Mouse (Mus musculus) Patski (cell line): ENCODE measurements around the gene Igfbp7. TPM values are rescaled to one million over a fixed set of nuclear protein-coding genes. Genes with fewer than 3 reads are reported as not detected.

ENCODE experiments used
- ATAC-seq: fragments of 100-300 bp; one replicate; pipeline ENCODE4 v1.8.0; 2021
- CTCF ChIA-PET: fragments of 350-600 bp; sonication (Branson Sonifier 250); formaldehyde crosslinking; loops from one replicate; lab custom pipeline; 2022; ENCODE audit warnings: inconsistent platforms; lab: Charles Lee
- POLR2A ChIA-PET: fragments of 350-600 bp; sonication (Branson Sonifier 250); formaldehyde crosslinking; loops from one replicate; lab custom pipeline; 2022; ENCODE audit warnings: antibody characterized with exemption, inconsistent platforms; lab: Charles Lee
- DNase-seq: peaks from one replicate; pipeline ENCODE4 v3.0.0-alpha.2; 2011; ENCODE audit warnings: low read depth, low spot score
- H3K27me3 ChIP-seq: fragments of 371-371 bp; one replicate; pipeline ENCODE4 v1.5.1; 2021
- CTCF ChIP-seq: fragments of 100-300 bp; IDR thresholded peaks from one replicate; pipeline ENCODE4 v1.5.1; 2021
- in situ Hi-C: fragments of 300-500 bp; cut with MboI; formaldehyde crosslinking; loops from 3 replicates; pipeline ENCODE4 v1.11.1; 2018; ENCODE audit warnings: low pct_unique_long_range_greater_than_20kb, mixed read lengths
- polyA plus RNA-seq: library from polyadenylated mRNA; unstranded; gene quantifications from one replicate; pipeline ENCODE4 v1.2.3, GENCODE M21; 2021

The Igfbp7 gene
- polyA plus RNA-seq, 1 experiment from 2014 or later = 1,229 TPM

DNA sequence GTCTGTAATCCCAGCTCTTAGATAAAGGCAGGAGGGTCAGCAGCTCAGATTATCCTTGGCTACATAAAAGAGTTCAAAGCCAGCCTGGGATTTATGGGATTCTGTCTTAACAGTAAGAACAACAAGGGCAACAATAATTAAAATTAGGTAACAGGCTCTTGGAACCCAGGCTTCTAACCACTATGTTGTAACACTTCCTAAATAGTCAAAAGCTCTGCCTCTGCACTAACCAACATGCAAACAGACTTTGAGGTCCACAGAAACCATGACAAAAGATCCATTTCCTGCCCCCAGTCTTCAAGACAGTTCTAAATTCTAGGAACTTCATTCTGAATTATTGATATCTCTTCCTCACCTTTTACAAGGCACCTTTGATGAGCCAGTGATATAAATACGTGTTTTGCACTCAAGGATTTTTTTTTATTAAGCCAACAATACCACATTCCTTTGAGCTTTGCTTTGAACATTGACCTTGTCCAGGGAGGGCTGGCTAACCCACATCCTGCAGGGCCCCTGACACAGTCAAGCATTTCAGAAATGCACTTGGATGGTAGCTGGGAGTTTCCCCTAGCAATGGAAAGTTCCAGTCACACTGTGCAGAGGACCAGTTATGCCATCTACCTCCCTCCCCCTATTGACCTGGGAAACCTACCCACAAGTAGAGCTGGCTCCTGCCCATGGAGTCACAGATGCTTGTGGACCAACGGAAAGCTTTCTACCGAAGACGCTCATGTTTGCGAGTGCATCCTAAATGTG is 23.9 kb downstream of the Igfbp7 start:
- H3K27me3 ChIP-seq = no peaks in the 10 kb centered on the region
- ChIA-PET POLR2A (interaction anchor here (1.1 to 2.3 kb wide), 5 partner anchors 11 to 26 kb away, joined by 3 to 11 read pairs (median 7); no protein-coding TSS in a partner anchor), CTCF (interaction anchor here (0.7 to 9.7 kb wide), 7 partner anchors 13 to 38 kb away, joined by 3 to 94 read pairs (median 12); partner anchors contain the start of gene Igfbp7)
- in situ Hi-C loops = no loop called here
- ATAC-seq (peak; percentile 75), DNase-seq (peak; percentile 98)
- no peak for TF ChIP-seq CTCF

DNA sequence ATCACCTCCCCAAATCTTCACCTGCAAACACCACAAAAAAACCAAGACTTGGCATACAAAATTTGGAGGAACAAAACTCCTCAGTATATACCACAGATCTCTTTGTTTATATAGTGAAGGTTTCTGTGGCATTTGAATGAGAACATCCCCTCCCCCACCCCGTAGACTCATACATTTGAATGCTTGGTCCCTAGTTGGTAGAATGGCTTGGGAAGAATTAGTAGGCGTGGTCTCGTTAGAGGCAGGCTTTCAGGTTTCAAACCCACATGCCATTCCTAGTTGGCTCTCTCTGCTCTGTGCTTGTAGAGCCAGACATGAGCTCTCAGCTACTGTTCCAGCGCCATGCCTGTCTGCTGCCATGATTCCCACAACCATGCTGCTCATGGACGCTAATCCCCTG is 26.2 kb downstream of the Igfbp7 start:
- DNase-seq = no peak
- in situ Hi-C loops = no loop called here
- TF ChIP-seq CTCF = no peak
- ChIA-PET POLR2A (interaction anchor here (0.6 to 2.2 kb wide), 2 partner anchors 9 to 24 kb away, joined by 3 to 11 read pairs; no protein-coding TSS in a partner anchor), CTCF (interaction anchor here (1.3 to 9.7 kb wide), 5 partner anchors 13 to 33 kb away, joined by 5 to 94 read pairs (median 7); no protein-coding TSS in a partner anchor)
- no peak for ATAC-seq
- no peaks in the 10 kb centered on the region for H3K27me3 ChIP-seq

GRCm38 (mm10) chr5:77381283-77381682 is 26.6 kb downstream of the Igfbp7 start:
- no peak for DNase-seq
- peak; percentile 22 for TF ChIP-seq CTCF
- in situ Hi-C loops = no loop called here
- ChIA-PET POLR2A (interaction anchor here (0.6 to 2.2 kb wide), 2 partner anchors 8 to 24 kb away, joined by 3 to 11 read pairs; no protein-coding TSS in a partner anchor), CTCF (interaction anchor here (1.9 to 9.7 kb wide), 3 partner anchors 13 to 31 kb away, joined by 5 to 94 read pairs (median 7); no protein-coding TSS in a partner anchor)
- no peaks in the 10 kb centered on the region for H3K27me3 ChIP-seq
- ATAC-seq = no peak

DNA sequence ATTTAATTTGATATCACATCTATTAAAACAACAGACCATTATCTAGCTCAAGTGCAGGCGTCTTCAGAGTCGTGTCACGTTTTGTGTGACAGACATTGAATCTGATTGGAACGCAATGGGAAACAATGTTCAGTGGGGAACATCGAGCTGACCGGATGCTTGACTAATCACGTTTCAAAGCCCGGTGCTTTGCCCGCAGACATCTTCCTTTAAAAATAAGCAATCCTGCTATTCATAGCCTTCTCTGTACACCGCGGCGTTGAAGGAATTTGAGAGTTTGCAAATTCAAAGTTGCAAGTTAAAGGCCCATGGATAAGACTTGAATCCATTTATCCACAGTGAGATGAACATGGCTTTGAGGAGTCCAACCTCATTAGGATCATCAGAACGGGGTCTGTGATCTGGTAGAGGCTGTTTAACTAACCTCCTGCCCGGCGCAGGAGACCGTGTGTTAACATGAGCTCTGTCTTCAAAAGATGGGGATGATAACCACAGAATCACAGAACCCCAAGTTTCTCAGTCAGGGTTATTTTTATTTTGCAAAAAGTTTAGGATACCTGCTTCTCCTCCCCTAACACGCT is 27.4 kb downstream of the Igfbp7 start:
- ChIA-PET POLR2A (interaction anchor here (0.6 to 2.9 kb wide), 7 partner anchors 10 to 71 kb away, joined by 3 to 11 read pairs (median 8); partner anchors contain the start of genes Noa1 and Polr2b), CTCF (interaction anchor here (2.0 to 9.7 kb wide), 3 partner anchors 12 to 30 kb away, joined by 5 to 94 read pairs (median 10); no protein-coding TSS in a partner anchor)
- in situ Hi-C loops = no loop called here
- DNase-seq (no peak), ATAC-seq (no peak)
- TF ChIP-seq CTCF = no peak
- H3K27me3 ChIP-seq = no peaks in the 10 kb centered on the region

DNA sequence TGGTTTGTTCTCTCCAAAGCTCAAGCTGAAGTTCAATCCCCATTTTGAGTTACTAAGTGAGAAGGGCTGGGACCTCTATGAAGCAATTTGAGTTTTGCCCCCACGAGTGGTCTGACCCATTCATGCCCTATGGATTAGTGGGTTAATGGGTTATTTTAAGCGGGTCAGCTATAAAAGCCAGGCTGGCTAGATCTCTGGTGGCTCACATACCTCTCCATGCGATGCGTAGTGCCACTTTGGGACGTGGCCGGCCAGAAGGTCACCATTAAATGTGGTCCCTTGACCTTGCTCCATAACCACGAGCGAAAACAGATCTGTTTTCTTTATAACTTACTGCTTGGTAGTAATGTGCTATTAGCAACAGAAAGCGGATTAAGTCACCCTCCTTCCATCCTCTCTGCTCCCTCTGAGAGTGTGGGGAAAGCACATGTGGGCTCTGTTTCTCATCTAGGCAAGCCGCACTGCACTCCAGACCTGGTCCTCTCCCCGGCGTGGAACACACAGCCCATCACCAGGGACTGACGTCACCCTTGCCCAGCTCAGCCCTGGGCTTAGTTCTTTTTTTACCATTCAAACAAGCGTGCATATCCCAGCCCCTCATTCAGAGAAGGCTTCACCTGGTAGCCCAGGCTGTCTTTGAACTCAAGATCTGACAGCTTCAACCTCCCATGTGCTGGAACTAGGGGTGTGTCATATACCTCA is 28.3 kb downstream of the Igfbp7 start:
- no peak for DNase-seq
- ChIA-PET CTCF (interaction anchor here (1.3 to 9.7 kb wide), 4 partner anchors 11 to 29 kb away, joined by 3 to 94 read pairs (median 8); no protein-coding TSS in a partner anchor), POLR2A (interaction anchor here (0.6 to 2.9 kb wide), 5 partner anchors 9 to 70 kb away, joined by 3 to 11 read pairs (median 5); partner anchors contain the start of genes Noa1 and Polr2b)
- H3K27me3 ChIP-seq = no peaks in the 10 kb centered on the region
- no peak for TF ChIP-seq CTCF
- in situ Hi-C loops = no loop called here
- ATAC-seq = no peak

DNA sequence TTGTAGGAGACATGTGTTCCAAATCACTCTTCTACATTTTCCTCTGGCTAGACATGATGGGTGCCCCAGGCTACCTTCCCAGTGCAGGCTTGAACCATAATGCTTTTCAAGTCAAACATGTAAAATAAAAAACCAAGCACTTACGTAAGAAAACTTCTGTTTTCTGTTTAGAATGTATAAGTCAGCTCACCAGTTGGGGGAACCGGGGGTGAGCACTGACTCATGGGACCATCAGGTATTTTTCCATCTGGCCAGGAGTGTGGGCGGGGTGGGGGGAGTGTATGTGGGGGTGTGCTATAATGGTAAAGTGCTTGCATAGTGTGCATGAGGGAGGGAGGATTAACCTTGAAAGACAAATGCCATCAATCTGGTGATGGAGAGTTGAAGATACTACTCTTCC is 29.8 kb downstream of the Igfbp7 start:
- ATAC-seq (no peak), DNase-seq (no peak)
- in situ Hi-C loops = no loop called here
- POLR2A ChIA-PET = interaction anchor here (2.9 kb wide), 1 partner anchor 23 kb away, joined by 11 read pairs; no protein-coding TSS in a partner anchor
- CTCF ChIA-PET = interaction anchor here (1.3 to 9.7 kb wide), 3 partner anchors 10 to 23 kb away, joined by 3 to 94 read pairs (median 10); no protein-coding TSS in a partner anchor
- H3K27me3 ChIP-seq = no peaks in the 10 kb centered on the region
- no peak for TF ChIP-seq CTCF

- ATAC-seq = peak; percentile 60
- CTCF ChIA-PET = interaction anchor here (0.8 to 5.9 kb wide), 9 partner anchors 9 to 30 kb away, joined by 3 to 43 read pairs (median 4); no protein-coding TSS in a partner anchor
- no peak for DNase-seq
- POLR2A ChIA-PET = interaction anchor here (1.1 kb wide), 1 partner anchor 21 kb away, joined by 4 read pairs; no protein-coding TSS in a partner anchor
- in situ Hi-C loops = no loop called here
- TF ChIP-seq CTCF = no peak
- H3K27me3 ChIP-seq = no peaks in the 10 kb centered on the region
Measured at GRCm38 (mm10) chr5:77375546-77375945, 32.3 kb downstream of the Igfbp7 start.

- peak; percentile 71 for DNase-seq
- H3K27me3 ChIP-seq = no peaks in the 10 kb centered on the region
- ATAC-seq = peak; percentile 75
- ChIA-PET CTCF (interaction anchor here (1.1 to 5.9 kb wide), 8 partner anchors 11 to 34 kb away, joined by 3 to 43 read pairs (median 4); no protein-coding TSS in a partner anchor), POLR2A (interaction anchor here (1.1 kb wide), 1 partner anchor 20 kb away, joined by 4 read pairs; no protein-coding TSS in a partner anchor)
- in situ Hi-C loops = no loop called here
- TF ChIP-seq CTCF = no peak
Measured at GRCm38 (mm10) chr5:77374945-77375344, 32.9 kb downstream of the Igfbp7 start.

DNA sequence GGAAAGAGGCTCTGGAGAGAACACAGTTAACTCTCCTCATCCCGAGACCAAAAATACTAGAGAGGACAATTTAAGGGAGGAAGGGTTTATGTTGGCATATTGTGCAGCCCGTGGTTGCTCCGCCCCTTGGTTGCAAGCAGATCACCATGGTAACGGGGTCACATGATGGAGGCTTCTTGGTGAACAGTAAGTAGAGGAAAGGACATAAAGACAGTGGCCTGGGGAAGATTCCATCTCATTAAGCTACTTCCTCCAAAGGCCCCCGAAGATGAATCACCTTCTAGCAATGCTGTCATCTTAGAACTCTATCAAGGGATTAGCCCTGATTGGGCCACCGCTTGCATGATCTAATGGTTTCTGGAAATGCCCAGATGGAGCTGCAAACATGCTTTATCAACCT is 35.1 kb downstream of the Igfbp7 start:
- CTCF ChIA-PET = interaction anchor here (1.1 to 11.7 kb wide), 4 partner anchors 10 to 22 kb away, joined by 3 to 94 read pairs (median 32); no protein-coding TSS in a partner anchor
- no peak for TF ChIP-seq CTCF
- in situ Hi-C loops = no loop called here
- POLR2A ChIA-PET = interaction anchor here (0.8 to 1.9 kb wide), 7 partner anchors 8 to 33 kb away, joined by 3 to 10 read pairs (median 3); no protein-coding TSS in a partner anchor
- no peaks in the 10 kb centered on the region for H3K27me3 ChIP-seq
- peak; percentile 85 for ATAC-seq
- peak; percentile 100 for DNase-seq
